Mouse (Mus musculus): ENCODE results near the gene Clec2l. TPM values are rescaled to one million over a fixed set of nuclear protein-coding genes. Genes with fewer than 3 reads are reported as not detected.

Gene Clec2l
- polyA plus RNA-seq, 2 experiments = 0.09 TPM; not detected in 1

- H3K27me3 ChIP-seq (ENCODE audit: control insufficient read depth, insufficient read depth, low read length) = peaks cover 73% of the 10 kb centered on the region
- DNase-seq (ENCODE audit: low read depth in 3 of 3, low spot score in 3 of 3) = no peak
- H3K9me3 ChIP-seq (ENCODE audit: control insufficient read depth, low read length) = no peaks in the 10 kb centered on the region
- peak; percentile 40; the same call in 1 of the 2 replicates for ATAC-seq (ENCODE audit: insufficient read depth)
- TF ChIP-seq CTCF (IDR thresholded peaks at IDR 0.05; ENCODE audit: low read depth) (no peak), EP300 (IDR thresholded peaks at IDR 0.05; ENCODE audit: low read depth) (no peak)
- no peaks in the 10 kb centered on the region for H3K36me3 ChIP-seq (replicated peaks; ENCODE audit: control insufficient read depth, insufficient read depth, low read depth)
- H3K27ac ChIP-seq = no peak overlapping the region
- 2% methylated on average over 71 of the region's 72 CpGs for WGBS (ENCODE audit: insufficient replicate concordance)
- H3K4me3 ChIP-seq (ENCODE audit: insufficient read depth in 1 of 2, low read depth in 2 of 2, low read length in 2 of 2) = peak overlapping the region; percentile 21 to 44
- no peak overlapping the region for H3K9ac ChIP-seq (replicated peaks)
- peak overlapping the region; percentile 75 for H3K4me2 ChIP-seq (ENCODE audit: low read depth)
- H3K4me1 ChIP-seq (replicated peaks; ENCODE audit: control insufficient read depth in 2 of 2, insufficient read depth in 2 of 2, low read length in 1 of 2) = 0 out of 4 replicates have a peak, but pooled peaks cover 0 to 2% of the 10 kb centered on the region in 2 experiments
Observed at GRCm38 (mm10) chr6:38635941-38636851, 26.7 kb upstream of the Clec2l start.

- peak within 1 kb of the TSS; percentile 75 for H3K4me2 ChIP-seq (ENCODE audit: low read depth)
- 0 out of 4 replicates have a peak, but pooled peaks cover 0 to 2% of the 10 kb centered on the region in 2 experiments for H3K4me1 ChIP-seq (replicated peaks; ENCODE audit: control insufficient read depth in 2 of 2, insufficient read depth in 2 of 2, low read length in 1 of 2)
- no peaks in the 10 kb centered on the region for H3K9me3 ChIP-seq (ENCODE audit: control insufficient read depth, low read length)
- H3K36me3 ChIP-seq (replicated peaks; ENCODE audit: control insufficient read depth, insufficient read depth, low read depth) = no peaks in the 10 kb centered on the region
- H3K27me3 ChIP-seq (ENCODE audit: control insufficient read depth, insufficient read depth, low read length) = peaks cover 82% of the 10 kb centered on the region
- TF ChIP-seq CTCF (IDR thresholded peaks at IDR 0.05; ENCODE audit: low read depth) = no peak
- TF ChIP-seq EP300 (IDR thresholded peaks at IDR 0.05; ENCODE audit: low read depth) = no peak
- peak within 1 kb of the TSS; percentile 21 to 44 for H3K4me3 ChIP-seq (ENCODE audit: insufficient read depth in 1 of 2, low read depth in 2 of 2, low read length in 2 of 2)
- no peak within 1 kb of the TSS for H3K27ac ChIP-seq
- peak; percentile 11 to 37 (median 17) for DNase-seq (ENCODE audit: low read depth in 3 of 3, low spot score in 3 of 3)
- 2% methylated on average over 59 of the region's 60 CpGs for WGBS (ENCODE audit: insufficient replicate concordance)
- ATAC-seq (ENCODE audit: insufficient read depth) = peak; percentile 74
- H3K9ac ChIP-seq (replicated peaks) = no peak within 1 kb of the TSS
Observed at GRCm38 (mm10) chr6:38636852-38637618, 25.8 kb upstream of the Clec2l start, which contains the start of gene Klrg2. Gene Klrg2, minus strand, starts transcription at chr6:38637242.

DNA sequence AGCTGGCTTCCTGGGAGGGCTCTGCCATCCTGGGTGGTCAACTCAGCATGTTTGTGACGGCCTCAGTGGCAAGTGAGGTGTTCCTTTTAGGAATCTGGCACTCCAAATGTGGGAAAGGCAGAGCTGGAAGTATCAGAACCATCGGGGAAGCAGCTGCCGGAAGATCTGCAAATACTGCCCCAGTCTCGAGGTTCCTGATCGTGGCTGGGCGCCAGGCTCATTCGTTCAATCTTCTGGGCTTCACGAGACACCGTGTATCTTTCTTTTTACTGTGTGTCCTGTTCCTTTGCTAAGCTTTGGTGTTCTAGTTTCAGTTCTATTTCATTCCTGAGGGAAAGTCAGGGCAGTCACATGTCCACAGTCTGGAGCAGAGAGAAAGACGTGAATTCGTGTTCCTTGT lies 22.5 kb upstream of the Clec2l start:
- H3K4me2 ChIP-seq (ENCODE audit: low read depth) = no peak overlapping the region
- peaks cover 0 to 3% of the 10 kb centered on the region in 2 experiments; a peak in 1 of 4 replicates for H3K4me1 ChIP-seq (replicated peaks; ENCODE audit: control insufficient read depth in 2 of 2, insufficient read depth in 2 of 2, low read length in 1 of 2)
- no peak overlapping the region for H3K4me3 ChIP-seq (ENCODE audit: insufficient read depth in 1 of 2, low read depth in 2 of 2, low read length in 2 of 2)
- 58% methylated on average over 11 of the region's 11 CpGs for WGBS (ENCODE audit: insufficient replicate concordance)
- H3K27ac ChIP-seq = no peak overlapping the region
- ATAC-seq (ENCODE audit: insufficient read depth) = no peak
- H3K9me3 ChIP-seq (ENCODE audit: control insufficient read depth, low read length) = no peaks in the 10 kb centered on the region
- no peaks in the 10 kb centered on the region for H3K36me3 ChIP-seq (replicated peaks; ENCODE audit: control insufficient read depth, insufficient read depth, low read depth)
- no peak for DNase-seq (ENCODE audit: low read depth in 3 of 3, low spot score in 3 of 3)
- TF ChIP-seq EP300 (IDR thresholded peaks at IDR 0.05; ENCODE audit: low read depth) = no peak
- TF ChIP-seq CTCF (IDR thresholded peaks at IDR 0.05; ENCODE audit: low read depth) = no peak
- H3K9ac ChIP-seq (replicated peaks) = no peak overlapping the region
- H3K27me3 ChIP-seq (ENCODE audit: control insufficient read depth, insufficient read depth, low read length) = peaks cover 69% of the 10 kb centered on the region

- H3K4me3 ChIP-seq (ENCODE audit: insufficient read depth in 1 of 2, low read depth in 2 of 2, low read length in 2 of 2) = no peak overlapping the region
- H3K36me3 ChIP-seq (replicated peaks; ENCODE audit: control insufficient read depth, insufficient read depth, low read depth) = no peaks in the 10 kb centered on the region
- no peak for TF ChIP-seq CTCF (IDR thresholded peaks at IDR 0.05; ENCODE audit: low read depth)
- no peak for TF ChIP-seq EP300 (IDR thresholded peaks at IDR 0.05; ENCODE audit: low read depth)
- H3K27ac ChIP-seq = no peak overlapping the region
- H3K9ac ChIP-seq (replicated peaks) = no peak overlapping the region
- H3K4me2 ChIP-seq (ENCODE audit: low read depth) = no peak overlapping the region
- no peak for ATAC-seq (ENCODE audit: insufficient read depth)
- WGBS (ENCODE audit: insufficient replicate concordance) = 12% methylated on average over 5 of the region's 5 CpGs
- H3K27me3 ChIP-seq (ENCODE audit: control insufficient read depth, insufficient read depth, low read length) = peaks cover 61% of the 10 kb centered on the region
- DNase-seq (ENCODE audit: low read depth in 3 of 3, low spot score in 3 of 3) = no peak
- peaks cover 0 to 3% of the 10 kb centered on the region in 2 experiments; a peak in 1 of 4 replicates for H3K4me1 ChIP-seq (replicated peaks; ENCODE audit: control insufficient read depth in 2 of 2, insufficient read depth in 2 of 2, low read length in 1 of 2)
- no peaks in the 10 kb centered on the region for H3K9me3 ChIP-seq (ENCODE audit: control insufficient read depth, low read length)
Observed at GRCm38 (mm10) chr6:38641228-38641627, 21.6 kb upstream of the Clec2l start.
